Mouse (Mus musculus): ENCODE measurements at regions not wholly inside any gene's neighbourhood (a gene's known extent, or its start where the extent isn't known, plus 50 kb on each side); places are given as distances from the start of the nearest gene placed in this dataset.

DNA sequence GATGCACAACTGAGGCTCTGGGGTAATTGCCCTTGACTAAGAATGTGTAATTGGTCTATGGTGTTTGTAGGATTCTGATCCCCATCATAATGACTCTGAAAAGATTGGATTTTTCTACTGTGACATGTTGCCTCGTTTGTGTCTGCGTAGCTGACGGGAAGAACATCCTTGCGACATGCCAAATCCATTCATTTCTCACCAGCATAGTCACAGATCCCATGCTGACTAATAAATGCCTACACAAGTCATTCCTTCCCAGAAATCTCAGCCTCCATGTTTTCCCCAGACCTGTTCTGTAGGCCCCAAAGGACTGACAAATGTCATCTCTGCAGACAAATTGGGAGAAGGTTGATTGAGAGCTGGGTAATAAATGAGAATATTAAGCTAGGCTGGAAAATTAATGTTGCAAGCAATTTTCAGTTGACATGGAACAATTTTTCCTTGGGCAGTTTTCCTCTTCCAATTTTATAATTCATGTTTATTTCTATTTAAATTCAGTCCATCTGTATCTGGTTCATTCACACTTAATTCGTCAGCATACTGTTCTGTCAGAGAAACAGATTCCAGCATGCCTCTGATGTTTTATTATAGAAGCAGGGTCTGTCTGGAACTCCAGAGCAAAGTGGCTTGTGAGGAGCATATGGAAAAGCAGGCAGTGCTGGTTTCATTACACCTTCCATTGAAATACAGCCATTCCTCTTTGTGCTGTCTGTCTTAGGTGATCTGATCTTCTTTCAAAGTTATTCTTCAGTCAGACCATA lies 454.0 kb upstream of the Tnc start:
- no peak; the same call in 1 of the 2 replicates for ATAC-seq (ENCODE audit: low FRiP score, low read depth)
- H3K4me2 ChIP-seq (replicated peaks; ENCODE audit: low read depth, low read length, severe bottlenecking): no peak overlapping the region
- no peak overlapping the region for H3K9ac ChIP-seq (ENCODE audit: low read depth, low read length, severe bottlenecking)
- peak; percentile 40 for DNase-seq (ENCODE audit: low spot score)
- TF ChIP-seq POLR2A (IDR thresholded peaks at IDR 0.05; ENCODE audit: borderline replicate concordance, extremely low read depth, insufficient read depth, insufficient read length): no peak
- H3K4me3 ChIP-seq (replicated peaks; ENCODE audit: low read length): no peak overlapping the region
- H3K4me1 ChIP-seq (ENCODE audit: control insufficient read depth, insufficient read depth, low read length): no peaks in the 10 kb centered on the region
- H3K27me3 ChIP-seq (ENCODE audit: control insufficient read depth, insufficient read depth, low read length): no peaks in the 10 kb centered on the region
- H3K27ac ChIP-seq (replicated peaks; ENCODE audit: low read depth, low read length): no peak overlapping the region
- H3K36me3 ChIP-seq (ENCODE audit: control insufficient read depth, insufficient read depth, low read length): no peaks in the 10 kb centered on the region
- 61% methylated on average over 5 of the region's 5 CpGs for WGBS
- H3K9me3 ChIP-seq (ENCODE audit: control insufficient read depth, low read length): no peaks in the 10 kb centered on the region

DNA sequence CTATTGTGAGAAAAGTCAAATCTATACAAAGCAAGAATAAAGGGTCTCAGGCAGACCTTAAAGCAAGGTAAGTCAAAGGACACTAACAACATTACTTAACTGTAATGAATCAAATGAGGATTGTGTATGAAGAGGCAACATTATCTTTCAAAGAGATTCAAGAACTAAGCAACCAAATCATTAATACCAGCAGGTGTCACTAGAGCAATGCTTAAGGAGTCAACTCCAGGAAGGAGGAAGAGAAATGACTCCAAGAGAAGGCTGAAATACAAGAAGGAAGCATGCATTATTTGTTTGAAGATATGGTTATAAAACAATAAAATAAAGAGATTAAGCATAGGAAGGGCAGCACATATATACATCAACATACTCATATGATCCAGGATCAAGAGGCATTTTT lies 475.1 kb upstream of the Tnc start:
- TF ChIP-seq POLR2A (IDR thresholded peaks at IDR 0.05; ENCODE audit: borderline replicate concordance, extremely low read depth, insufficient read depth, insufficient read length): no peak
- H3K9me3 ChIP-seq (ENCODE audit: control insufficient read depth, low read length): no peaks in the 10 kb centered on the region
- H3K4me2 ChIP-seq (replicated peaks; ENCODE audit: low read depth, low read length, severe bottlenecking): no peak overlapping the region
- peak; percentile 47 for DNase-seq (ENCODE audit: low spot score)
- H3K4me3 ChIP-seq (replicated peaks; ENCODE audit: low read length): no peak overlapping the region
- no peaks in the 10 kb centered on the region for H3K36me3 ChIP-seq (ENCODE audit: control insufficient read depth, insufficient read depth, low read length)
- ATAC-seq (ENCODE audit: low FRiP score, low read depth): no peak
- no peaks in the 10 kb centered on the region for H3K27me3 ChIP-seq (ENCODE audit: control insufficient read depth, insufficient read depth, low read length)
- no peak overlapping the region for H3K27ac ChIP-seq (replicated peaks; ENCODE audit: low read depth, low read length)
- no peak overlapping the region for H3K9ac ChIP-seq (ENCODE audit: low read depth, low read length, severe bottlenecking)
- H3K4me1 ChIP-seq (ENCODE audit: control insufficient read depth, insufficient read depth, low read length): no peaks in the 10 kb centered on the region

DNA sequence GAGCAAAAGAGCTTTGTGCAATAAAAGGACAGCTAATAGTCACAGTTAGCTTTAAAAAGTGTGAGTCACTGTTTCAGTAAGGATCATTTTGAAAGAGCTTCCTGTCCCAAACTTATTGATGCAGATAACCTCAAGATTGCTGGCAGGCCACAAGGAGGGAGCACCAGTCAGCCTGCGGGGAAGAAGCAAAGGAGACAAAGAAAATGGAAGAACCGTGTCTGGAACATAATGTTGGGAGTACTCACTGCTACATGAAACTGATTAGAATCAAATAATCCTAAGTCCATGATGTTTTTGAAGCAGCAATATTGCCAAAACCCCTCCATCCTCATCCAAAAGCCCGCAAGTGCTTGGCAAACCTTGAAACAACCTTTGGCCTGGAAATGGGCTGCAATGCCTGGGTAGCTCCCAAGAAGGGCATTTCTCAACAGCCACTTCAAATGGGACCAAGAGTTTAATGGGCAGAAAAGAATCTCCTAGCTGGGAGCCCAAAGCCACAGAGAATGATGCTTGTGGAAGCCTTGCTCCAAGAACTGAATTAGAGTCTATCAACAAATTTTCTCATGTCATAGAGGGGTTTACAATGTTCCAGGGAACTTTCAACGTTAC lies 481.0 kb upstream of the Tnc start:
- WGBS: 83% methylated on average over 4 of the region's 4 CpGs
- no peaks in the 10 kb centered on the region for H3K27me3 ChIP-seq (ENCODE audit: control insufficient read depth, insufficient read depth, low read length)
- H3K4me2 ChIP-seq (replicated peaks; ENCODE audit: low read depth, low read length, severe bottlenecking): no peak overlapping the region
- ATAC-seq (ENCODE audit: low FRiP score, low read depth) (no peak), DNase-seq (ENCODE audit: low spot score) (no peak)
- H3K36me3 ChIP-seq (ENCODE audit: control insufficient read depth, insufficient read depth, low read length): no peaks in the 10 kb centered on the region
- H3K4me3 ChIP-seq (replicated peaks; ENCODE audit: low read length): no peak overlapping the region
- H3K4me1 ChIP-seq (ENCODE audit: control insufficient read depth, insufficient read depth, low read length): no peaks in the 10 kb centered on the region
- no peak overlapping the region for H3K9ac ChIP-seq (ENCODE audit: low read depth, low read length, severe bottlenecking)
- no peak overlapping the region for H3K27ac ChIP-seq (replicated peaks; ENCODE audit: low read depth, low read length)
- no peaks in the 10 kb centered on the region for H3K9me3 ChIP-seq (ENCODE audit: control insufficient read depth, low read length)
- TF ChIP-seq POLR2A (IDR thresholded peaks at IDR 0.05; ENCODE audit: borderline replicate concordance, extremely low read depth, insufficient read depth, insufficient read length): no peak

DNA sequence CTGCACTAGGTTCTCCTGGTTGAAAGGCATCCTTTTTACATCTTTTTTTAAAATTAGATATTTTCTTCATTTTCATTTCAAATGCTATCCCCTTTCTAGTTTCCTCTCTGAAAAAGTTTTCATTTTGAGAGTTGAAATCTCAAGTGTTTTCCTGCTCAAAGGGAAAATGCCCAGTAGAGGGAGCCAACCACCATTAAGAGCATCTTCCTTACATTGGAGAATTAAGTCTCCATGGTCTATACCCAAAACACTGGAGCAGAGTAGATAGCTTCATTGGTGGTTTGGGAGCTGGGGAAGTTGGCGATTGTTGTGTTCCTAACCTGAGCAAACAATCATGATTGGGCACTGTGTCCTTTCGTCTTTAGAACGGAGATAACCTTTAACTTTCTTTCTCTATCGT lies 483.8 kb upstream of the Tnc start:
- 71% methylated on average over 4 of the region's 4 CpGs for WGBS
- TF ChIP-seq POLR2A (IDR thresholded peaks at IDR 0.05; ENCODE audit: borderline replicate concordance, extremely low read depth, insufficient read depth, insufficient read length): no peak
- peak; percentile 30 for DNase-seq (ENCODE audit: low spot score)
- no peak overlapping the region for H3K9ac ChIP-seq (ENCODE audit: low read depth, low read length, severe bottlenecking)
- no peaks in the 10 kb centered on the region for H3K27me3 ChIP-seq (ENCODE audit: control insufficient read depth, insufficient read depth, low read length)
- H3K9me3 ChIP-seq (ENCODE audit: control insufficient read depth, low read length): no peaks in the 10 kb centered on the region
- no peak overlapping the region for H3K4me3 ChIP-seq (replicated peaks; ENCODE audit: low read length)
- peaks cover 3% of the 10 kb centered on the region; the same call in 1 of the 2 replicates for H3K4me1 ChIP-seq (ENCODE audit: control insufficient read depth, insufficient read depth, low read length)
- no peak for ATAC-seq (ENCODE audit: low FRiP score, low read depth)
- H3K4me2 ChIP-seq (replicated peaks; ENCODE audit: low read depth, low read length, severe bottlenecking): no peak overlapping the region
- H3K27ac ChIP-seq (replicated peaks; ENCODE audit: low read depth, low read length): no peak overlapping the region
- no peaks in the 10 kb centered on the region for H3K36me3 ChIP-seq (ENCODE audit: control insufficient read depth, insufficient read depth, low read length)

DNA sequence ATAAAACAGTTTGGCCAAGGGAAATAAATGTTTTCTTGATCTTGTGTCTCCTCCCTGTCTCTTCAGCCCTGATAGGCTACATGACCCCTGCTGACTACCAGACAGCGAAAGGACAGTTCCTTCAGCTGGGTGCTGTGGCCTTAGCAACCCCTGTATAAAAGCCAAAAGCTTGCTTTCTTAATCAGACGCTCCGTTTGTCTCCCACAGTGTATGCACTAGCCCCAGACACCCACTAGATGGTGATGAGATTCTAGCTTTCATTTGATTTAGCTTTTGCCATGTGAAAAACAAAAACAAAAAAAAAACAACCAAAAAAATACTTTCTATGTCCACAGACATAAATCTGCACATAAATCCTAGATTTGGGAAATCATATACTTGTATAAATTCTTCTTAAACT lies 486.2 kb upstream of the Tnc start:
- ATAC-seq (ENCODE audit: low FRiP score, low read depth) (no peak), DNase-seq (ENCODE audit: low spot score) (peak; percentile 26)
- no peaks in the 10 kb centered on the region for H3K36me3 ChIP-seq (ENCODE audit: control insufficient read depth, insufficient read depth, low read length)
- no peak overlapping the region for H3K27ac ChIP-seq (replicated peaks; ENCODE audit: low read depth, low read length)
- H3K4me2 ChIP-seq (replicated peaks; ENCODE audit: low read depth, low read length, severe bottlenecking): no peak overlapping the region
- WGBS: 53% methylated on average over 3 of the region's 3 CpGs
- no peak for TF ChIP-seq POLR2A (IDR thresholded peaks at IDR 0.05; ENCODE audit: borderline replicate concordance, extremely low read depth, insufficient read depth, insufficient read length)
- no peaks in the 10 kb centered on the region for H3K9me3 ChIP-seq (ENCODE audit: control insufficient read depth, low read length)
- no peak overlapping the region for H3K9ac ChIP-seq (ENCODE audit: low read depth, low read length, severe bottlenecking)
- peaks cover 10% of the 10 kb centered on the region; the same call in 1 of the 2 replicates for H3K4me1 ChIP-seq (ENCODE audit: control insufficient read depth, insufficient read depth, low read length)
- H3K27me3 ChIP-seq (ENCODE audit: control insufficient read depth, insufficient read depth, low read length): no peaks in the 10 kb centered on the region
- H3K4me3 ChIP-seq (replicated peaks; ENCODE audit: low read length): no peak overlapping the region

Data from limb, embryonic 14.5 days (tissue).